Mouse (Mus musculus) midbrain, embryonic 12.5 days (tissue): ENCODE results near the gene Cfap43. TPM values are rescaled to one million over a fixed set of nuclear protein-coding genes. Genes with fewer than 3 reads are reported as not detected.

Experiments
- ATAC-seq: fragments of 200-750 bp; cut with Nextera tagmentation; 2 replicates; pipeline ENCODE4 v1.8.0; 2017; ENCODE audit warnings: low read depth, moderate TSS enrichment, moderate library complexity; ENCODE audit not compliant: low FRiP score
- H3K27ac ChIP-seq: fragments of 300-500 bp; sonication (generic); replicated peaks from 2 replicates; pipeline ENCODE4 v1.5.1; 2016; ENCODE audit warnings: mild to moderate bottlenecking
- H3K27me3 ChIP-seq: fragments of 300-500 bp; sonication (generic); 2 replicates; pipeline ENCODE4 v1.6.1; 2016; ENCODE audit warnings: mild to moderate bottlenecking
- H3K36me3 ChIP-seq: fragments of 300-500 bp; sonication (generic); 2 replicates; pipeline ENCODE4 v1.6.1; 2016
- H3K4me1 ChIP-seq: fragments of 300-500 bp; sonication (generic); 2 replicates; pipeline ENCODE4 v1.6.1; 2016
- H3K4me2 ChIP-seq: fragments of 300-500 bp; sonication (generic); replicated peaks from 2 replicates; pipeline ENCODE4 v1.6.1; 2016; ENCODE audit warnings: mild to moderate bottlenecking, moderate library complexity
- H3K4me3 ChIP-seq: fragments of 300-500 bp; sonication (generic); 2 replicates; pipeline ENCODE4 v1.5.1; 2016; ENCODE audit warnings: mild to moderate bottlenecking
- H3K9ac ChIP-seq: fragments of 300-500 bp; sonication (generic); replicated peaks from 2 replicates; pipeline ENCODE4 v1.6.1; 2016; ENCODE audit warnings: mild to moderate bottlenecking, moderate library complexity
- H3K9me3 ChIP-seq: fragments of 300-500 bp; sonication (generic); 2 replicates; pipeline ENCODE4 v1.6.1; 2016; ENCODE audit warnings: mild to moderate bottlenecking
- WGBS: fragments of 180-500 bp; shearing (Covaris S2); methylation state at CpG from one replicate; pipeline ENCODE4 v1.1.7; 2016; 5-methylcytosine and 5-hydroxymethylcytosine counted together
- polyA plus RNA-seq: library from polyadenylated mRNA; unstranded; fragments of >200 nt; fragmentation: Nextera tagmentation; extraction: Ambion mirVana; gene quantifications from 2 replicates; pipeline ENCODE4 v1.2.1, GENCODE M21; 2016

Cfap43 gene
- polyA plus RNA-seq, 1 experiment from 2014 or later = 0.13 TPM

GRCm38 (mm10) chr19:47913344-47913743 lies 5.7 kb downstream of the Cfap43 start:
- Histone ChIP-seq H3K27ac (no peak overlapping the region), H3K4me2 (no peak overlapping the region), H3K4me1 (peaks cover 51% of the 10 kb centered on the region), H3K27me3 (no peaks in the 10 kb centered on the region), H3K9ac (no peak overlapping the region), H3K9me3 (no peaks in the 10 kb centered on the region), H3K4me3 (no peak overlapping the region), H3K36me3 (no peaks in the 10 kb centered on the region)
- 93% methylated on average over 7 of the region's 7 CpGs for WGBS
- no peak for ATAC-seq

- no peak overlapping the region for H3K4me2 ChIP-seq
- peaks cover 36% of the 10 kb centered on the region for H3K4me1 ChIP-seq
- no peaks in the 10 kb centered on the region for H3K27me3 ChIP-seq
- H3K4me3 ChIP-seq = no peak overlapping the region
- H3K9me3 ChIP-seq = no peaks in the 10 kb centered on the region
- ATAC-seq = no peak
- H3K9ac ChIP-seq = no peak overlapping the region
- WGBS = 91% methylated on average over 4 of the region's 4 CpGs
- no peaks in the 10 kb centered on the region for H3K36me3 ChIP-seq
- H3K27ac ChIP-seq = peak overlapping the region; percentile 96
Measured at GRCm38 (mm10) chr19:47910751-47911150, 8.3 kb downstream of the Cfap43 start.

- 73% methylated on average over 2 of the region's 4 CpGs for WGBS
- H3K27me3 ChIP-seq = no peaks in the 10 kb centered on the region
- H3K4me1 ChIP-seq = peaks cover 32% of the 10 kb centered on the region
- H3K4me2 ChIP-seq = peak overlapping the region; percentile 61
- H3K36me3 ChIP-seq = no peaks in the 10 kb centered on the region
- H3K4me3 ChIP-seq = peak overlapping the region; percentile 31; the same call in 1 of the 2 replicates
- peak; percentile 14; the same call in 1 of the 2 replicates for ATAC-seq
- H3K27ac ChIP-seq = peak overlapping the region; percentile 96
- no peaks in the 10 kb centered on the region for H3K9me3 ChIP-seq
- H3K9ac ChIP-seq = peak overlapping the region; percentile 66
Measured at GRCm38 (mm10) chr19:47910117-47910618, 8.9 kb downstream of the Cfap43 start.

GRCm38 (mm10) chr19:47909387-47910116 lies 9.5 kb downstream of the Cfap43 start:
- WGBS = 1% methylated on average over 10 of the region's 10 CpGs
- no peaks in the 10 kb centered on the region for H3K27me3 ChIP-seq
- H3K4me3 ChIP-seq = peak overlapping the region; percentile 31
- no peaks in the 10 kb centered on the region for H3K9me3 ChIP-seq
- peak overlapping the region; percentile 96 for H3K27ac ChIP-seq
- peaks cover 31% of the 10 kb centered on the region for H3K4me1 ChIP-seq
- H3K36me3 ChIP-seq = no peaks in the 10 kb centered on the region
- H3K9ac ChIP-seq = peak overlapping the region; percentile 66
- peak overlapping the region; percentile 61 for H3K4me2 ChIP-seq
- peak; percentile 86 for ATAC-seq

GRCm38 (mm10) chr19:47908961-47909371 lies 10.1 kb downstream of the Cfap43 start:
- WGBS = 22% methylated on average over 6 of the region's 6 CpGs
- peak overlapping the region; percentile 31 for H3K4me3 ChIP-seq

GRCm38 (mm10) chr19:47907596-47907995 lies 11.5 kb downstream of the Cfap43 start:
- H3K9me3 ChIP-seq = no peaks in the 10 kb centered on the region
- ATAC-seq = no peak
- no peaks in the 10 kb centered on the region for H3K36me3 ChIP-seq
- WGBS = 93% methylated on average over 9 of the region's 9 CpGs
- no peak overlapping the region for H3K4me2 ChIP-seq
- H3K4me1 ChIP-seq = peaks cover 42% of the 10 kb centered on the region
- no peak overlapping the region for H3K4me3 ChIP-seq
- no peak overlapping the region for H3K27ac ChIP-seq
- H3K9ac ChIP-seq = no peak overlapping the region
- no peaks in the 10 kb centered on the region for H3K27me3 ChIP-seq

More at GRCm38 (mm10) chr19:47908961-47909371, 10.1 kb downstream of the Cfap43 start:
- peaks cover 31% of the 10 kb centered on the region for H3K4me1 ChIP-seq
- no peaks in the 10 kb centered on the region for H3K27me3 ChIP-seq
- no peaks in the 10 kb centered on the region for H3K9me3 ChIP-seq
- no peaks in the 10 kb centered on the region for H3K36me3 ChIP-seq
- peak overlapping the region; percentile 61 for H3K4me2 ChIP-seq
- ATAC-seq = peak; percentile 52
- peak overlapping the region; percentile 66 for H3K9ac ChIP-seq
- H3K27ac ChIP-seq = peak overlapping the region; percentile 96

GRCm38 (mm10) chr19:47905603-47906002 lies 13.5 kb downstream of the Cfap43 start:
- Histone ChIP-seq H3K9me3 (no peaks in the 10 kb centered on the region), H3K4me3 (no peak overlapping the region), H3K27me3 (no peaks in the 10 kb centered on the region), H3K4me1 (peaks cover 37% of the 10 kb centered on the region), H3K36me3 (no peaks in the 10 kb centered on the region), H3K27ac (no peak overlapping the region), H3K9ac (no peak overlapping the region), H3K4me2 (no peak overlapping the region)
- no peak for ATAC-seq
- 91% methylated on average over 5 of the region's 5 CpGs for WGBS

- Histone ChIP-seq H3K4me3 (no peak overlapping the region), H3K4me2 (no peak overlapping the region), H3K27me3 (no peaks in the 10 kb centered on the region), H3K27ac (no peak overlapping the region), H3K36me3 (no peaks in the 10 kb centered on the region), H3K9ac (no peak overlapping the region), H3K4me1 (peaks cover 32% of the 10 kb centered on the region), H3K9me3 (no peaks in the 10 kb centered on the region)
- 92% methylated on average over 4 of the region's 4 CpGs for WGBS
- no peak for ATAC-seq
Measured at GRCm38 (mm10) chr19:47905081-47905480, 14.0 kb downstream of the Cfap43 start.

- Histone ChIP-seq H3K4me3 (no peak overlapping the region), H3K4me1 (peaks cover 18% of the 10 kb centered on the region), H3K27ac (no peak overlapping the region), H3K9me3 (no peaks in the 10 kb centered on the region), H3K27me3 (no peaks in the 10 kb centered on the region), H3K36me3 (no peaks in the 10 kb centered on the region), H3K4me2 (no peak overlapping the region), H3K9ac (no peak overlapping the region)
- 67% methylated on average over 4 of the region's 4 CpGs for WGBS
- no peak for ATAC-seq
Measured at GRCm38 (mm10) chr19:47903679-47904078, 15.4 kb downstream of the Cfap43 start.

GRCm38 (mm10) chr19:47902316-47903201 lies 16.5 kb downstream of the Cfap43 start:
- H3K27ac ChIP-seq = no peak overlapping the region
- H3K9ac ChIP-seq = no peak overlapping the region
- H3K4me3 ChIP-seq = no peak overlapping the region
- no peaks in the 10 kb centered on the region for H3K27me3 ChIP-seq
- peaks cover 11% of the 10 kb centered on the region; the same call in 1 of the 2 replicates for H3K4me1 ChIP-seq
- no peak overlapping the region for H3K4me2 ChIP-seq
- H3K9me3 ChIP-seq = no peaks in the 10 kb centered on the region
- 70% methylated on average over 13 of the region's 13 CpGs for WGBS
- H3K36me3 ChIP-seq = peaks cover 3% of the 10 kb centered on the region; the same call in 1 of the 2 replicates
- ATAC-seq = no peak

- no peak overlapping the region for H3K4me3 ChIP-seq
- peaks cover 11% of the 10 kb centered on the region; the same call in 1 of the 2 replicates for H3K4me1 ChIP-seq
- H3K36me3 ChIP-seq = peaks cover 23% of the 10 kb centered on the region
- no peaks in the 10 kb centered on the region for H3K9me3 ChIP-seq
- ATAC-seq = no peak
- no peak overlapping the region for H3K4me2 ChIP-seq
- WGBS = 92% methylated on average over 10 of the region's 10 CpGs
- no peak overlapping the region for H3K27ac ChIP-seq
- H3K27me3 ChIP-seq = no peaks in the 10 kb centered on the region
- H3K9ac ChIP-seq = no peak overlapping the region
Measured at GRCm38 (mm10) chr19:47900558-47900957, 18.5 kb downstream of the Cfap43 start.

GRCm38 (mm10) chr19:47900012-47900411 lies 19.1 kb downstream of the Cfap43 start:
- Histone ChIP-seq H3K4me2 (no peak overlapping the region), H3K4me1 (peaks cover 11% of the 10 kb centered on the region; the same call in 1 of the 2 replicates), H3K27me3 (no peaks in the 10 kb centered on the region), H3K9ac (no peak overlapping the region), H3K27ac (no peak overlapping the region), H3K9me3 (no peaks in the 10 kb centered on the region), H3K4me3 (no peak overlapping the region), H3K36me3 (peaks cover 29% of the 10 kb centered on the region)
- no peak for ATAC-seq
- 72% methylated on average over 6 of the region's 6 CpGs for WGBS
